Mouse (Mus musculus) liver, postnatal 0 days (tissue): Measurements from ENCODE around the gene Nexmif. TPM values are rescaled to one million over a fixed set of nuclear protein-coding genes. Genes with fewer than 3 reads are reported as not detected.

Source experiments
- ATAC-seq: fragments of 200-750 bp; cut with Nextera tagmentation; 2 replicates; pipeline ENCODE4 v1.8.0; 2017; ENCODE audit warnings: mild to moderate bottlenecking, moderate library complexity
- DNase-seq: peaks from one replicate; pipeline ENCODE4 v3.0.0-alpha.2; 2016
- H3K27ac ChIP-seq: fragments of 300-500 bp; sonication (generic); 2 replicates; pipeline ENCODE4 v1.5.1; 2014; ENCODE audit warnings: antibody characterized with exemption, moderate library complexity, mild to moderate bottlenecking, low read depth
- H3K27me3 ChIP-seq: fragments of 300-500 bp; sonication (generic); 2 replicates; pipeline ENCODE4 v1.6.1; 2014; ENCODE audit warnings: low read length, control low read depth, mixed read lengths; ENCODE audit not compliant: insufficient read depth
- H3K36me3 ChIP-seq: fragments of 300-500 bp; sonication (generic); replicated peaks from 2 replicates; pipeline ENCODE4 v1.6.1; 2014; ENCODE audit warnings: mild to moderate bottlenecking, control low read depth, low read length, moderate library complexity, mixed read lengths; ENCODE audit not compliant: insufficient read depth
- H3K4me1 ChIP-seq: fragments of 300-500 bp; sonication (generic); 2 replicates; pipeline ENCODE4 v1.6.1; 2014; ENCODE audit warnings: antibody characterized with exemption, mild to moderate bottlenecking, control low read depth; ENCODE audit not compliant: insufficient read depth
- H3K4me2 ChIP-seq: fragments of 300-500 bp; sonication (generic); 2 replicates; pipeline ENCODE4 v1.6.1; 2014; ENCODE audit warnings: low read depth, mild to moderate bottlenecking, low read length, moderate library complexity, mixed read lengths
- H3K4me3 ChIP-seq: fragments of 300-500 bp; sonication (generic); 2 replicates; pipeline ENCODE4 v1.5.1; 2014; ENCODE audit warnings: low read depth, low read length
- H3K9ac ChIP-seq: fragments of 300-500 bp; sonication (generic); replicated peaks from 2 replicates; pipeline ENCODE4 v1.6.1; 2014; ENCODE audit warnings: mild to moderate bottlenecking, moderate library complexity
- H3K9me3 ChIP-seq: fragments of 300-500 bp; sonication (generic); 2 replicates; pipeline ENCODE4 v1.6.1; 2016; ENCODE audit warnings: mild to moderate bottlenecking, control low read depth, low read length, mixed read lengths
- CTCF ChIP-seq: sonication (generic); IDR thresholded peaks from 2 replicates; pipeline ENCODE4 v1.5.1; 2016; ENCODE audit warnings: antibody characterized with exemption, low read depth
- EP300 ChIP-seq: IDR thresholded peaks from 2 replicates; pipeline ENCODE4 v1.6.1; 2016; ENCODE audit warnings: antibody characterized with exemption, low read depth, mild to moderate bottlenecking
- WGBS: fragments of 180-500 bp; shearing (Covaris S2); extraction: QIAGEN DNeasy Blood & Tissue Kit; methylation state at CpG from one replicate; pipeline ENCODE4 v1.1.7; 2014; ENCODE audit not compliant: insufficient replicate concordance; 5-methylcytosine and 5-hydroxymethylcytosine counted together
- microRNA counts: library from miRNA; unstranded; fragments of <30 nt; microRNA quantifications from one replicate; lab custom pipeline; 2015
- microRNA-seq: library from miRNA; unstranded; fragments of <30 nt; microRNA quantifications from one replicate; pipeline ENCODE4, GENCODE M21; 2016
- polyA plus RNA-seq: library from polyadenylated mRNA; unstranded; fragments of >200 nt; fragmentation: Nextera tagmentation; extraction: Ambion mirVana; gene quantifications from 2 replicates; pipeline ENCODE4 v1.2.1, GENCODE M21; 2015

Gene Nexmif
- polyA plus RNA-seq, 1 experiment from 2014 or later: 0.06 TPM

GRCm38 (mm10) chrX:104033843-104034242 lies 167.1 kb downstream of the Nexmif start:
- Histone ChIP-seq H3K4me1 (no peaks in the 10 kb centered on the region), H3K27ac (no peak overlapping the region), H3K9ac (no peak overlapping the region), H3K4me2 (no peak overlapping the region), H3K36me3 (no peaks in the 10 kb centered on the region), H3K4me3 (no peak overlapping the region), H3K27me3 (no peaks in the 10 kb centered on the region), H3K9me3 (no peaks in the 10 kb centered on the region)
- TF ChIP-seq EP300 (no peak), CTCF (no peak)
- 69% methylated on average over 5 of the region's 5 CpGs for WGBS
- ATAC-seq (no peak), DNase-seq (no peak)

- Histone ChIP-seq H3K27me3 (no peaks in the 10 kb centered on the region), H3K27ac (no peak overlapping the region), H3K36me3 (no peaks in the 10 kb centered on the region), H3K9me3 (no peaks in the 10 kb centered on the region), H3K4me2 (no peak overlapping the region), H3K9ac (no peak overlapping the region), H3K4me1 (no peaks in the 10 kb centered on the region), H3K4me3 (no peak overlapping the region)
- ATAC-seq: no peak
- DNase-seq: peak; percentile 12
- TF ChIP-seq EP300: no peak
- TF ChIP-seq CTCF: peak; percentile 49
- 31% methylated on average over 4 of the region's 4 CpGs for WGBS
Observed at GRCm38 (mm10) chrX:104032756-104033155, 168.2 kb downstream of the Nexmif start.

MicroRNA genes within 50 kb of the gene (microRNA counts, 519-probe panel; counts per million panel counts)
- not detected for microRNA mmu-miR-672 (lab: Ali Mortazavi, UCI)

Small RNA genes within 50 kb of the gene (microRNA-seq; reads per million reads assigned to microRNA genes)
- gene Gm24993: not detected
- gene Mir672: 16.2 reads per million, percentile 25 among the genes with 10 or more reads in this experiment

Other genes starting within 250 kb of the Nexmif start
- 5.8 and 6.8 TPM in 2 replicates for gene Rlim, start 219.9 kb downstream of the Nexmif start, polyA plus RNA-seq
- gene Abcb7, start 212.7 kb upstream of the Nexmif start, polyA plus RNA-seq: 4.6 and 5.5 TPM in 2 replicates